Mouse (Mus musculus): ENCODE data around the gene Tlcd2. TPM values are rescaled to one million over a fixed set of nuclear protein-coding genes. Genes with fewer than 3 reads are reported as not detected.
"Not testable (repeated sequence)": the region's sequence is repeated elsewhere in the genome, so short reads cannot be mapped to it uniquely, and the experiment has no call there.

The Tlcd2 gene
- polyA plus RNA-seq, 1 experiment from 2014 or later, result 26.3 TPM

DNA sequence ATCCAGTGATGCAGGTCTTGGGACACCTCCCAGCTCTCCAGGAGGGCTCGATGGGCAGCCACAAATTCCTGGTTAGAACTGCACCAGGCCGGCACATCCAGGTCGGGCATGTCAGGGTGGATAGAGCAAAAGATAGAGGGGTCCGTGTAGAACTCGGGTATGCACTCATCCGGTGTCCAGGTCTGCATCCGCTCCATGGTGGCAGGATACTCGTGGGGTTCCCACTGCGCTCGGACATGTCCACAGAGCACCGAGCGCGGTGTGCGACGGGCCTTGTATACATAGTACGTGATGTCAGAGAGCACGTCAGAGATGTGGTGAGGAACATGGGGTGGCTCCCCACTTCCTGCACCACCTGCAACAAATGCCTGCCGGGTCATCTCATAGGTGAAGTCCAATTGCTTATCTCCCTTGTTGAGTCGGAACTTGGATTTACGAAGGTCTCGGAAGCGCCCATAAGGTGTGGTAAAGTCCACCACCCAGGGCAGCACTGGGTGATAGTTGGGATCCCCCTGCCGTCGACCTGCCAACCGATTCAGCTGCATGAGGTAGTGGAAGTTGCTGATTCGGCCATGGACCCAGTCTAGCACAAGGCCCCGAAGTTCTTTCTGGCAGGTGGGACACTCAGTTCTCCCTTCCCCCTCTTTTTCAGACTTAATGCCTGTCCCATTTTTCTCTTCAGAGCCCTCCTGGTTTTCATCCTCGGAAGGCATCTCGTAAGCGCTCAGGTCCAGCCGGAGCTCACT is 8.5 kb upstream of the Tlcd2 start:
- Histone ChIP-seq H3K4me2 (replicated peaks; ENCODE audit: low read depth, low read length) (peak overlapping the region; percentile 100; the same call in 1 of the 2 replicates), H3K9ac (replicated peaks; ENCODE audit: low read depth, low read length) (no peak overlapping the region), H3K27ac (ENCODE audit: low read length) (no peak overlapping the region), H3K9me3 (ENCODE audit: control insufficient read depth, low read depth, low read length) (no peaks in the 10 kb centered on the region), H3K4me3 (ENCODE audit: low read depth, low read length) (peak overlapping the region; percentile 51; the same call in 1 of the 2 replicates), H3K27me3 (ENCODE audit: control insufficient read depth, insufficient read depth, low read length) (no peaks in the 10 kb centered on the region), H3K36me3 (ENCODE audit: control insufficient read depth, insufficient read depth, low read length) (no peaks in the 10 kb centered on the region; the same call in 1 of the 2 replicates), H3K4me1 (ENCODE audit: control insufficient read depth, insufficient read depth, low read length) (peaks cover 9% of the 10 kb centered on the region)
- 92% methylated on average over 31 of the region's 31 CpGs for WGBS
- no peak for ATAC-seq (ENCODE audit: insufficient number of reproducible peaks, insufficient read depth, low FRiP score, low read depth)

DNA sequence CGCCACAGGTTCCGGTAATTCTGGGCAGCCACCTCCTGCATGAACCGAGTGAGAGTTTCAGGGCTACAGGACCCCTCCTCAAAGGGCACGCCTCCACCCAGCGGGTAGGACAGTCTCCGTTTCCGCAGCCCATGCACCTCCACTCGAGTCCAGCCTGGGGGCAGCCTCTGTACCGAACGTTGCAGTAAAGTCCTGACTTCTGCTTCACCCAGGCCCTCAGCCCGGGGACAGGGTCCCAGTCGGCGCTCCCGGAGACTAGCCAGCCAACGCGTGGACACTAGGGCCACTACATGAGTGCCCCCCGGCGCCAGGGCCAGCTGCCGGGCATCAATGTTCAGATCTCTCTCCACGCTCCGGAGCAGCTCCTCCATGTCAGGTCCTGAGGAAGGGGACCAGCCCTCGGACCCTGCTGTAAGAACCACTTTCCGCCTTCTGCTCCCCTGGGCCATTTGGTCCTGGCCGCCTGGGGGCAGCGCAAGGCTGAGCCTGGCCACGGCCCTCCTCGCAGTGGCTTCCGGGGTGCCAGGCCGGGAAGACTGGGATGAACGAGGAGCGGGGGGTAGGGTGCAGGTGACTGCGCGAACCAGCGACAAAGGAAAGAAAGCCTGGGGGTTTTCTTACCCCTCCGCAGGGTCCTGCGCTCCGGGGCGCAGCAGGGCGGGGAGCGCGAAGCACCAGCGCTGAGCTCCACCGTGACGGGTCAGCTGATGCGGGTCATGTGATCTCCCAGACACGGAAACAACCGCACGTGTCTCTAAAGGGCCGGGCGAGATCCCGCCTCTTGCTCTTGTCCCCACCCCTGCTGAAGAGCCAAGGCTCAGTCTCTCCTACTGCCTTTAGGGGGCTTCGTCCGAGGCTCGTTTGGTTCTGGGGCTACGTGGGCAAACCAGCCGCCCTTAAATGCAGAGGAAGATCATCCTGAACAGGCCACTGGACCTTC is 7.3 kb upstream of the Tlcd2 start, which contains the start of gene Wdr81:
Gene Wdr81, minus strand, starts transcription at position 727 of the 940 bp plus-strand sequence.
- Histone ChIP-seq H3K4me3 (ENCODE audit: low read depth, low read length) (peak within 1 kb of the TSS; percentile 51), H3K9me3 (ENCODE audit: control insufficient read depth, low read depth, low read length) (no peaks in the 10 kb centered on the region), H3K4me2 (replicated peaks; ENCODE audit: low read depth, low read length) (peak within 1 kb of the TSS; percentile 100), H3K36me3 (ENCODE audit: control insufficient read depth, insufficient read depth, low read length) (no peaks in the 10 kb centered on the region; the same call in 1 of the 2 replicates), H3K27me3 (ENCODE audit: control insufficient read depth, insufficient read depth, low read length) (no peaks in the 10 kb centered on the region), H3K9ac (replicated peaks; ENCODE audit: low read depth, low read length) (peak within 1 kb of the TSS; percentile 50; the same call in 1 of the 2 replicates), H3K27ac (ENCODE audit: low read length) (peak within 1 kb of the TSS; percentile 4; the same call in 1 of the 2 replicates), H3K4me1 (ENCODE audit: control insufficient read depth, insufficient read depth, low read length) (peaks cover 9% of the 10 kb centered on the region)
- peak; percentile 92 for ATAC-seq (ENCODE audit: insufficient number of reproducible peaks, insufficient read depth, low FRiP score, low read depth)
- 2% methylated on average over 56 of the region's 56 CpGs for WGBS

- H3K4me3 ChIP-seq (ENCODE audit: low read depth, low read length), result peak overlapping the region; percentile 51
- peaks cover 15% of the 10 kb centered on the region for H3K4me1 ChIP-seq (ENCODE audit: control insufficient read depth, insufficient read depth, low read length)
- H3K9me3 ChIP-seq (ENCODE audit: control insufficient read depth, low read depth, low read length), result no peaks in the 10 kb centered on the region
- H3K4me2 ChIP-seq (replicated peaks; ENCODE audit: low read depth, low read length), result peak overlapping the region; percentile 100
- 77% methylated on average over 10 of the region's 10 CpGs for WGBS
- no peaks in the 10 kb centered on the region; the same call in 1 of the 2 replicates for H3K36me3 ChIP-seq (ENCODE audit: control insufficient read depth, insufficient read depth, low read length)
- H3K27me3 ChIP-seq (ENCODE audit: control insufficient read depth, insufficient read depth, low read length), result no peaks in the 10 kb centered on the region
- ATAC-seq (ENCODE audit: insufficient number of reproducible peaks, insufficient read depth, low FRiP score, low read depth), result no peak
- H3K27ac ChIP-seq (ENCODE audit: low read length), result peak overlapping the region; percentile 4; the same call in 1 of the 2 replicates
- no peak overlapping the region; the same call in 1 of the 2 replicates for H3K9ac ChIP-seq (replicated peaks; ENCODE audit: low read depth, low read length)
These were observed 6.3 kb upstream of the Tlcd2 start for GRCm38 (mm10) chr11:75455041-75455736.

DNA sequence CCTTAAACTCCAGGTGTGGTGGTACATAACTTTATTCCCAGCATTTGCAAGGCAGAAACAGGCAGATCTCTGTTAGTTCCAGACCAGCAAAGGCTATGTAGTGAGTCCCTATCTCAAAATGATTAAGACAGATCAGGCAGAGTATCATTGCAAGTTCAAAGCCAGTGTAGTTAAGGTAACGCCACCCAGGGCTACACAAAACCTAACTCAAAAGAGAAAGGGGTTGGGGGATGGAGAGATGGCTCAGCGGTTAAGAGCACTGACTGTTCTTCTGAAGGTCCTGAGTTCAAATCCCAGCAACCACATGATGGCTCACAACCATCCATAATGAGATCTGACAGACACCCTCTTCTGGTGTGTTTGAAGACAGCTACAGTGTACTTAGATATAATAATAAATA is 5.5 kb upstream of the Tlcd2 start:
- WGBS, result 94% methylated on average over 2 of the region's 2 CpGs
- not testable (repeated sequence) for H3K27ac ChIP-seq (ENCODE audit: low read length); ATAC-seq (ENCODE audit: insufficient number of reproducible peaks, insufficient read depth, low FRiP score, low read depth); H3K4me3 ChIP-seq (ENCODE audit: low read depth, low read length); H3K9ac ChIP-seq (replicated peaks; ENCODE audit: low read depth, low read length); H3K9me3 ChIP-seq (ENCODE audit: control insufficient read depth, low read depth, low read length); H3K4me2 ChIP-seq (replicated peaks; ENCODE audit: low read depth, low read length); H3K36me3 ChIP-seq (ENCODE audit: control insufficient read depth, insufficient read depth, low read length); H3K27me3 ChIP-seq (ENCODE audit: control insufficient read depth, insufficient read depth, low read length)
- H3K4me1 ChIP-seq (ENCODE audit: control insufficient read depth, insufficient read depth, low read length), result peaks cover 15% of the 10 kb centered on the region

DNA sequence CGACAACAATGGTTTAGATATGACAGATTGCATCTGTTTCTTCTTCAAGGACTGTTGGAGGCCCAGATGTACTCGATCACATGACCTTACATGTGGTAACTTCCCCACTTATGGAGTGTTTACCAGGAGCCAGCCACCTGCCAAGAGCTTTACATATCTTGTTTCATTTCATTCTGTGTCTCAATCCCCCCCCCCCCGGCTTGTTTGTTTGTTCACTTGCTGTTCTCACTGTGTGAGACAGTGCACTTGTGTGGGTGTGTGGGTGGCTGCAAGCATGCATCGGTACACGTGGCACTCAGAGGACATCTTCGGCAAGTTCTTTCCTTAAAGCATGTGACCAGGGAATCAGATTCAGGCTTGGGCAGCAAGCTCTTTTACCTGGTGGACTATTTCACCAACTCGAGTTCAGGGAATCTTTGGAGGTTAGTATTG is 5.1 kb upstream of the Tlcd2 start:
- Histone ChIP-seq H3K36me3 (ENCODE audit: control insufficient read depth, insufficient read depth, low read length) (no peaks in the 10 kb centered on the region; the same call in 1 of the 2 replicates), H3K27me3 (ENCODE audit: control insufficient read depth, insufficient read depth, low read length) (no peaks in the 10 kb centered on the region), H3K9ac (replicated peaks; ENCODE audit: low read depth, low read length) (no peak overlapping the region), H3K4me1 (ENCODE audit: control insufficient read depth, insufficient read depth, low read length) (peaks cover 15% of the 10 kb centered on the region), H3K4me2 (replicated peaks; ENCODE audit: low read depth, low read length) (no peak overlapping the region), H3K4me3 (ENCODE audit: low read depth, low read length) (no peak overlapping the region), H3K9me3 (ENCODE audit: control insufficient read depth, low read depth, low read length) (no peaks in the 10 kb centered on the region), H3K27ac (ENCODE audit: low read length) (no peak overlapping the region)
- WGBS, result 82% methylated on average over 7 of the region's 7 CpGs
- ATAC-seq (ENCODE audit: insufficient number of reproducible peaks, insufficient read depth, low FRiP score, low read depth), result no peak

GRCm38 (mm10) chr11:75458169-75458568 is 3.3 kb upstream of the Tlcd2 start:
- ATAC-seq (ENCODE audit: insufficient number of reproducible peaks, insufficient read depth, low FRiP score, low read depth), result no peak
- Histone ChIP-seq H3K36me3 (ENCODE audit: control insufficient read depth, insufficient read depth, low read length) (no peaks in the 10 kb centered on the region), H3K4me1 (ENCODE audit: control insufficient read depth, insufficient read depth, low read length) (peaks cover 29% of the 10 kb centered on the region), H3K4me2 (replicated peaks; ENCODE audit: low read depth, low read length) (no peak overlapping the region), H3K27ac (ENCODE audit: low read length) (no peak overlapping the region), H3K9me3 (ENCODE audit: control insufficient read depth, low read depth, low read length) (no peaks in the 10 kb centered on the region), H3K27me3 (ENCODE audit: control insufficient read depth, insufficient read depth, low read length) (no peaks in the 10 kb centered on the region), H3K9ac (replicated peaks; ENCODE audit: low read depth, low read length) (no peak overlapping the region), H3K4me3 (ENCODE audit: low read depth, low read length) (no peak overlapping the region)
- WGBS, result 20% methylated on average over 3 of the region's 3 CpGs

DNA sequence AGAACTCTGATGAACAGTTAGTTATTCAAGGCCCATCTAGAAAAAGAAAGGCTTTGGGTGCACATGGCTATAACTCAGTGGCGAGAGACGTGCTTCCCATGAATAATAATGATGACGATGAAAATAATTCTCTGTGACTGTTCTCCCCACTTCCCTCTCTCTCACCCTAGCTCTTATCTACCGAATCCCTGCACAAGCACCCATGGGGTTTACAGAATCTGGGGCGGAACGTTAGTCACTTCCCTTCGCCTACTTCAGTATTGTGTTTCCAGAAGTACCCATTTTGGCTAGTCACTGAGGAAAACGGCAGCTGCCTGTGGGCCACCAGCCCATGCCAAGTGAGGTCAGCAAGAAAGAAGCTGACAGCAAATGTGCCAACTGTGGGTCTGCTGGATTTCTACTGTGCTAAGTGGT is 2.9 kb upstream of the Tlcd2 start:
- H3K9ac ChIP-seq (replicated peaks; ENCODE audit: low read depth, low read length), result no peak overlapping the region
- ATAC-seq (ENCODE audit: insufficient number of reproducible peaks, insufficient read depth, low FRiP score, low read depth), result no peak
- H3K27ac ChIP-seq (ENCODE audit: low read length), result no peak overlapping the region

More for the DNA sequence above, 2.9 kb upstream of the Tlcd2 start:
- 74% methylated on average over 8 of the region's 8 CpGs for WGBS
- no peaks in the 10 kb centered on the region for H3K36me3 ChIP-seq (ENCODE audit: control insufficient read depth, insufficient read depth, low read length)
- H3K4me3 ChIP-seq (ENCODE audit: low read depth, low read length), result no peak overlapping the region
- no peaks in the 10 kb centered on the region for H3K9me3 ChIP-seq (ENCODE audit: control insufficient read depth, low read depth, low read length)
- no peaks in the 10 kb centered on the region for H3K27me3 ChIP-seq (ENCODE audit: control insufficient read depth, insufficient read depth, low read length)
- H3K4me2 ChIP-seq (replicated peaks; ENCODE audit: low read depth, low read length), result no peak overlapping the region
- H3K4me1 ChIP-seq (ENCODE audit: control insufficient read depth, insufficient read depth, low read length), result peaks cover 34% of the 10 kb centered on the region
